Mouse (Mus musculus): Measurements from ENCODE around the gene Mapk8ip3. TPM values are rescaled to one million over a fixed set of nuclear protein-coding genes. Genes with fewer than 3 reads are reported as not detected.

The Mapk8ip3 gene
- polyA plus RNA-seq, 1 experiment = 363 TPM

- H3K4me1 ChIP-seq (ENCODE audit: control insufficient read depth, insufficient read depth, low read length) = peaks cover 44% of the 10 kb centered on the region
- peak overlapping the region; percentile 93 for H3K27ac ChIP-seq (ENCODE audit: insufficient read depth, low read length)
- H3K4me3 ChIP-seq (replicated peaks; ENCODE audit: insufficient read depth, low read depth, low read length) = peak overlapping the region; percentile 84
- TF ChIP-seq POLR2A (IDR thresholded peaks at IDR 0.05; ENCODE audit: borderline replicate concordance, insufficient read depth, low read length) (no peak), CTCF (IDR thresholded peaks at IDR 0.05; ENCODE audit: borderline replicate concordance, insufficient read depth, low read depth, low read length) (no peak)
- DNase-seq = peak; percentile 57 to 61
- WGBS = 22% methylated on average over 18 of the region's 18 CpGs
- no peaks in the 10 kb centered on the region for H3K27me3 ChIP-seq (ENCODE audit: control insufficient read depth, insufficient read depth, low read length)
Observed at GRCm38 (mm10) chr17:24887291-24888080, 49.3 kb downstream of the Mapk8ip3 start.

GRCm38 (mm10) chr17:24886932-24887271, 49.9 kb downstream of the Mapk8ip3 start:
- Histone ChIP-seq H3K4me3 (replicated peaks; ENCODE audit: insufficient read depth, low read depth, low read length) (peak overlapping the region; percentile 84), H3K4me1 (ENCODE audit: control insufficient read depth, insufficient read depth, low read length) (peaks cover 38% of the 10 kb centered on the region), H3K27ac (ENCODE audit: insufficient read depth, low read length) (peak overlapping the region; percentile 93), H3K27me3 (ENCODE audit: control insufficient read depth, insufficient read depth, low read length) (no peaks in the 10 kb centered on the region)
- DNase-seq = no peak
- under 1% methylated on average over 18 of the region's 18 CpGs for WGBS
- TF ChIP-seq CTCF (IDR thresholded peaks at IDR 0.05; ENCODE audit: borderline replicate concordance, insufficient read depth, low read depth, low read length) (no peak), POLR2A (IDR thresholded peaks at IDR 0.05; ENCODE audit: borderline replicate concordance, insufficient read depth, low read length) (no peak)

- TF ChIP-seq POLR2A (IDR thresholded peaks at IDR 0.05; ENCODE audit: borderline replicate concordance, insufficient read depth, low read length) (peak; percentile 74; the same call in 1 of the 2 replicates), CTCF (IDR thresholded peaks at IDR 0.05; ENCODE audit: borderline replicate concordance, insufficient read depth, low read depth, low read length) (no peak)
- under 1% methylated on average over 68 of the region's 69 CpGs for WGBS
- DNase-seq = peak; percentile 97 to 100
- H3K27ac ChIP-seq (ENCODE audit: insufficient read depth, low read length) = peak within 1 kb of the TSS; percentile 93
- no peaks in the 10 kb centered on the region for H3K27me3 ChIP-seq (ENCODE audit: control insufficient read depth, insufficient read depth, low read length)
- peak within 1 kb of the TSS; percentile 84 for H3K4me3 ChIP-seq (replicated peaks; ENCODE audit: insufficient read depth, low read depth, low read length)
- H3K4me1 ChIP-seq (ENCODE audit: control insufficient read depth, insufficient read depth, low read length) = peaks cover 33% of the 10 kb centered on the region
Observed at GRCm38 (mm10) chr17:24886134-24886931, 50.4 kb downstream of the Mapk8ip3 start, which contains the start of the genes Nubp2 and Spsb3. Gene Nubp2, minus strand, starts transcription at chr17:24886349. Gene Spsb3, plus strand, starts transcription at chr17:24886643.

- no peak overlapping the region for H3K27ac ChIP-seq (ENCODE audit: insufficient read depth, low read length)
- TF ChIP-seq CTCF (IDR thresholded peaks at IDR 0.05; ENCODE audit: borderline replicate concordance, insufficient read depth, low read depth, low read length) = no peak
- TF ChIP-seq POLR2A (IDR thresholded peaks at IDR 0.05; ENCODE audit: borderline replicate concordance, insufficient read depth, low read length) = no peak
- DNase-seq = peak in 1 of 2 experiments; percentile 39
- WGBS = 22% methylated on average over 22 of the region's 22 CpGs
- peaks cover 25% of the 10 kb centered on the region for H3K4me1 ChIP-seq (ENCODE audit: control insufficient read depth, insufficient read depth, low read length)
- peak overlapping the region; percentile 81 for H3K4me3 ChIP-seq (replicated peaks; ENCODE audit: insufficient read depth, low read depth, low read length)
- no peaks in the 10 kb centered on the region for H3K27me3 ChIP-seq (ENCODE audit: control insufficient read depth, insufficient read depth, low read length)
Observed at GRCm38 (mm10) chr17:24885356-24886133, 51.2 kb downstream of the Mapk8ip3 start.

- Histone ChIP-seq H3K27ac (ENCODE audit: insufficient read depth, low read length) (no peak overlapping the region), H3K4me3 (replicated peaks; ENCODE audit: insufficient read depth, low read depth, low read length) (no peak overlapping the region), H3K4me1 (ENCODE audit: control insufficient read depth, insufficient read depth, low read length) (peaks cover 14% of the 10 kb centered on the region), H3K27me3 (ENCODE audit: control insufficient read depth, insufficient read depth, low read length) (no peaks in the 10 kb centered on the region)
- WGBS = 82% methylated on average over 6 of the region's 6 CpGs
- no peak for DNase-seq
- TF ChIP-seq POLR2A (IDR thresholded peaks at IDR 0.05; ENCODE audit: borderline replicate concordance, insufficient read depth, low read length) (no peak), CTCF (IDR thresholded peaks at IDR 0.05; ENCODE audit: borderline replicate concordance, insufficient read depth, low read depth, low read length) (no peak)
Observed at GRCm38 (mm10) chr17:24884391-24884790, 52.4 kb downstream of the Mapk8ip3 start.

- H3K4me1 ChIP-seq (ENCODE audit: control insufficient read depth, insufficient read depth, low read length) = peaks cover 5% of the 10 kb centered on the region
- no peaks in the 10 kb centered on the region for H3K27me3 ChIP-seq (ENCODE audit: control insufficient read depth, insufficient read depth, low read length)
- H3K27ac ChIP-seq (ENCODE audit: insufficient read depth, low read length) = no peak overlapping the region
- no peak overlapping the region for H3K4me3 ChIP-seq (replicated peaks; ENCODE audit: insufficient read depth, low read depth, low read length)
- WGBS = 37% methylated on average over 7 of the region's 7 CpGs
- no peak for DNase-seq
- TF ChIP-seq POLR2A (IDR thresholded peaks at IDR 0.05; ENCODE audit: borderline replicate concordance, insufficient read depth, low read length) (no peak), CTCF (IDR thresholded peaks at IDR 0.05; ENCODE audit: borderline replicate concordance, insufficient read depth, low read depth, low read length) (peak; percentile 50)
Observed at GRCm38 (mm10) chr17:24881738-24882440, 54.9 kb downstream of the Mapk8ip3 start.

GRCm38 (mm10) chr17:24878531-24878930, 58.2 kb downstream of the Mapk8ip3 start:
- H3K4me1 ChIP-seq (ENCODE audit: control insufficient read depth, insufficient read depth, low read length) = no peaks in the 10 kb centered on the region
- DNase-seq = no peak
- 56% methylated on average over 8 of the region's 8 CpGs for WGBS
- H3K27me3 ChIP-seq (ENCODE audit: control insufficient read depth, insufficient read depth, low read length) = no peaks in the 10 kb centered on the region
- no peak overlapping the region for H3K4me3 ChIP-seq (replicated peaks; ENCODE audit: insufficient read depth, low read depth, low read length)
- TF ChIP-seq CTCF (IDR thresholded peaks at IDR 0.05; ENCODE audit: borderline replicate concordance, insufficient read depth, low read depth, low read length) (no peak), POLR2A (IDR thresholded peaks at IDR 0.05; ENCODE audit: borderline replicate concordance, insufficient read depth, low read length) (no peak)
- H3K27ac ChIP-seq (ENCODE audit: insufficient read depth, low read length) = no peak overlapping the region

Measured in cerebellum, adult 2 months (tissue).